Mouse (Mus musculus): ENCODE data around the gene Fam71e1. TPM values are rescaled to one million over a fixed set of nuclear protein-coding genes. Genes with fewer than 3 reads are reported as not detected.

Fam71e1 gene
- polyA plus RNA-seq, 1 experiment from 2014 or later: 29.8 TPM

DNA sequence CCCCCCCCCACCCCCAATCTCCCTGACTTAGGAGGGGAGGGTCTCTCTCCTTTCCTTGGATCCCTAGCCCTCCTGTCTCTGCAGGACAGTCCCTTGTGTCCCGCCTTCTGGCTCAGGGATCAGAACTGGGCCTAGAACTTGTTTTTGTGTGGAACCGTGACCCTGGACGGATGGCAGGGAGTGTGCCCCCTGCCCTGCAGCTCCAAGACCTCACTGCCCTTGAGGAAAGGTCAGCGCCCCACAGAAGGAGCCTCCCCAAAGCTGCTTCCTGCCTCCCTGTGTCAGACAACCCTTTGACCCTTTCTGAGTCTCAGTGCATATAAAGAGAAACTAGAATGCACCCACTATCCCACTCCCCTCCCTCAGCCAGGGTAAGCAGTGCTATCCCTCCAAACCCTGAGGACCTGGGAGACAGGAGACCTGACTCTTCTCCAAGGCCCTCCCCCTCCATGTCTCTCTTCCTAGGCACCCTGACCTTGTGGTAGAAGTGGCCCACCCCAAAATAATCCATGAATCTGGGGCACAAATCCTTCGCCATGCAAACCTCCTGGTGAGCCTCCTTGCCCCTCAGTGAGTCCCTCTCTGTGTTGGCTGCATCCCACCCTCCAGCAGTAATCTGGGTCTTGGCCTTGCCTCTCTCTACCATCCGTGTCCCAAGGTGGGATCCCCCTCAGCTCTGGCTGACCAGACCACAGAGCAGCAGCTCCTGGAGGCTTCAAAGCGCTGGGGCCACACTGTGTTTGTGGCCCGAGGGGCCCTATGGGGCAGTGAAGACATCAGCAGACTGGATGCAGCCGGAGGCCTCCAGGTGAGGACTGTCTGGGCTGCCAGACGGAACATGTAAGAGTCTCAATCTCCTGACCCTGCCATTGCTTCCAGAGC lies 30.1 kb upstream of the Fam71e1 start:
- H3K27ac ChIP-seq (replicated peaks): peak overlapping the region; percentile 93
- 78% methylated on average over 10 of the region's 10 CpGs for WGBS

DNA sequence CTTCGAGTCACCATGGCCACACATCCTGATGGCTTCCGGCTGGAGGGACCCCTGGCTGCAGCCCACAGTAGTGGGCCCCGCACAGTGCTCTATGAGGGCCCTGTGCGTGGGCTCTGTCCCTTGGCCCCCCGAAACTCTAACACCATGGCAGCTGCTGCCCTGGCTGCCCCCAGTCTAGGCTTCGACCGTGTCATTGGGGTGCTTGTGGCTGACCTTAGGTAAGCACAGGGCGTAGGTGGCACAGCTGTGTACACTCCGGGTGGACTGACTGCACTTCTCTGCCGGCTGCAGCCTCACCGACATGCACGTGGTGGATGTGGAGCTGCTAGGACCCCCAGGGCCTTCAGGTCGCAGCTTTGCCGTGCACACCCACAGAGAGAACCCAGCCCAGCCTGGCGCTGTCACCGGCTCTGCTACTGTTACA lies 29.5 kb upstream of the Fam71e1 start:
- 85% methylated on average over 16 of the region's 16 CpGs for WGBS
- no peaks in the 10 kb centered on the region for H3K9me3 ChIP-seq
- H3K4me3 ChIP-seq: 0 out of 2 replicates have a peak overlapping the region, but pooled peaks have one; percentile 60
- H3K4me1 ChIP-seq (replicated peaks): peaks cover 71% of the 10 kb centered on the region
- no peak; the same call in 1 of the 2 replicates for ATAC-seq (ENCODE audit: low read depth)
- peaks cover 23% of the 10 kb centered on the region for H3K36me3 ChIP-seq
- peak overlapping the region; percentile 12; the same call in 1 of the 2 replicates for H3K9ac ChIP-seq
- peak overlapping the region; percentile 93 for H3K27ac ChIP-seq (replicated peaks)
- H3K4me2 ChIP-seq: peak overlapping the region; percentile 73; the same call in 1 of the 2 replicates
- H3K27me3 ChIP-seq: peaks cover 7% of the 10 kb centered on the region

More for the DNA sequence above, 30.1 kb upstream of the Fam71e1 start:
- H3K36me3 ChIP-seq: peaks cover 30% of the 10 kb centered on the region
- H3K4me2 ChIP-seq: no peak overlapping the region
- H3K4me3 ChIP-seq: no peak overlapping the region
- no peaks in the 10 kb centered on the region for H3K9me3 ChIP-seq
- peaks cover 71% of the 10 kb centered on the region for H3K4me1 ChIP-seq (replicated peaks)
- H3K27me3 ChIP-seq: peaks cover 14% of the 10 kb centered on the region
- no peak for ATAC-seq (ENCODE audit: low read depth)
- no peak overlapping the region for H3K9ac ChIP-seq

DNA sequence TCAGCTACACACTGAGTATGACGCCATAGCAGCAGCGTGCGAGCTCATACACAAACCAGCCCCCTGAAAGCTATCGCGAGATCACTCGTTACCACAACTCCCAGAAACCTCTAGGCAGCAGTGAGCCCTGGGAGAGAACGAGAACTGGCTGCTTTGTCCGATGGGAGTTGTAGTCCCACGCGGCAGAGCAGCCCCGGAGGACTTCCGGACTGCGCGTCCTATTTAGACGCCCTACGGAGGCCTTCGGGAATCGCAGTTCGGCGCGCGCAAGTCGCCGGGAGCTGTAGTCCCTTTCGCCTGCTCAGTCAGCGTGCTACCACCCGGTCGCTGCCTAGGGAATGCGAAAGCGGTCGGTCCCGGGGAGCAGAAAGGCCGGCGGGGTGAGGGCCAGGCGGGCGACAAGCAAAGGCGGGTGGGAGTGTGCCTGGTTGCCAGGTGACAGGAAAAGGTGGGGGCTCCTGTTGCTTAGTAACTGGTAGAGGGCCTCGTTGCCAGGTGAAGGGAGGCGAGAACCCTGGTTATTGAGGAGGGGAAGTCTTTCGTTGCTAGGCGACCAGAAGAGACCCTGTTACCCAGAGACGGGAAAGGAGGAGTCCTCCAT lies 28.5 kb upstream of the Fam71e1 start, which contains the start of gene Josd2:
Josd2 (plus strand) TSS at position 170 of the 601 bp plus-strand sequence.
- WGBS: under 1% methylated on average over 42 of the region's 42 CpGs
- Histone ChIP-seq H3K4me2 (peak within 1 kb of the TSS; percentile 73), H3K9ac (peak within 1 kb of the TSS; percentile 76), H3K9me3 (no peaks in the 10 kb centered on the region), H3K4me3 (peak within 1 kb of the TSS; percentile 60), H3K36me3 (peaks cover 13% of the 10 kb centered on the region), H3K27ac (replicated peaks) (peak within 1 kb of the TSS; percentile 93), H3K27me3 (no peaks in the 10 kb centered on the region; the same call in 1 of the 2 replicates), H3K4me1 (replicated peaks) (peaks cover 71% of the 10 kb centered on the region)
- ATAC-seq (ENCODE audit: low read depth): peak; percentile 92

DNA sequence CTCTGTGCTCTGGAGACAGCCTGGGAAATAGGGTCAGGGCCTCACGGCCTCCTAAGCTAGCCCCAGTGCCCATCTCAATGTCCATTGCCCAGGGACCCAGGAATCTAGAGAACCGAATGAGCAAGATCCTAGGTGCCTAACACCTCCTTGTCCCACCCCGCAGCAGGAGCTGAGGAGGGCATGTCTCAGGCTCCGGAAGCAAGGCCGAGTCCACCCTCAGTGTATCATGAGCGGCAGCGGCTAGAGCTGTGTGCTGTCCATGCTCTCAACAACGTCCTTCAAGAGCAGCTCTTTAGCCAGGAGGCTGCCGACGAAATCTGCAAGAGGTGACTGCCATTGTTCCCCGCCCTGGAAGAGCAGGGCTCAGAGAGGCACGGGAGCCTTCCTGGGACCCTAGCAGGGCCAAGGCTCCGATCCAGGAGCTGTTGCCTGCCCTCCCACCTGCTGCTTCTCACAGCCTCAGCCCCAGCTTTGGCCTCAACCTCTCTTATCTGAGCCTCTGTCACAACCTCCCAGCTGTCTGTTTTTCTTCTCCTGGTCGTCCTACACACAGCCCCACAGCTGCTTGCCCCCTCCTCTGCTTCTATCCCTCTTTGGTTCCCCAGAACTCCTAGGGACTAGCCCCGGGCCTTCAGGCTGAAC lies 27.6 kb upstream of the Fam71e1 start:
- peak overlapping the region; percentile 60 for H3K4me3 ChIP-seq
- H3K27me3 ChIP-seq: no peaks in the 10 kb centered on the region
- H3K27ac ChIP-seq (replicated peaks): peak overlapping the region; percentile 93
- no peak for ATAC-seq (ENCODE audit: low read depth)
- H3K36me3 ChIP-seq: peaks cover 5% of the 10 kb centered on the region
- WGBS: 60% methylated on average over 15 of the region's 15 CpGs
- H3K9ac ChIP-seq: peak overlapping the region; percentile 76
- peak overlapping the region; percentile 73 for H3K4me2 ChIP-seq
- no peaks in the 10 kb centered on the region for H3K9me3 ChIP-seq
- peaks cover 69% of the 10 kb centered on the region for H3K4me1 ChIP-seq (replicated peaks)

DNA sequence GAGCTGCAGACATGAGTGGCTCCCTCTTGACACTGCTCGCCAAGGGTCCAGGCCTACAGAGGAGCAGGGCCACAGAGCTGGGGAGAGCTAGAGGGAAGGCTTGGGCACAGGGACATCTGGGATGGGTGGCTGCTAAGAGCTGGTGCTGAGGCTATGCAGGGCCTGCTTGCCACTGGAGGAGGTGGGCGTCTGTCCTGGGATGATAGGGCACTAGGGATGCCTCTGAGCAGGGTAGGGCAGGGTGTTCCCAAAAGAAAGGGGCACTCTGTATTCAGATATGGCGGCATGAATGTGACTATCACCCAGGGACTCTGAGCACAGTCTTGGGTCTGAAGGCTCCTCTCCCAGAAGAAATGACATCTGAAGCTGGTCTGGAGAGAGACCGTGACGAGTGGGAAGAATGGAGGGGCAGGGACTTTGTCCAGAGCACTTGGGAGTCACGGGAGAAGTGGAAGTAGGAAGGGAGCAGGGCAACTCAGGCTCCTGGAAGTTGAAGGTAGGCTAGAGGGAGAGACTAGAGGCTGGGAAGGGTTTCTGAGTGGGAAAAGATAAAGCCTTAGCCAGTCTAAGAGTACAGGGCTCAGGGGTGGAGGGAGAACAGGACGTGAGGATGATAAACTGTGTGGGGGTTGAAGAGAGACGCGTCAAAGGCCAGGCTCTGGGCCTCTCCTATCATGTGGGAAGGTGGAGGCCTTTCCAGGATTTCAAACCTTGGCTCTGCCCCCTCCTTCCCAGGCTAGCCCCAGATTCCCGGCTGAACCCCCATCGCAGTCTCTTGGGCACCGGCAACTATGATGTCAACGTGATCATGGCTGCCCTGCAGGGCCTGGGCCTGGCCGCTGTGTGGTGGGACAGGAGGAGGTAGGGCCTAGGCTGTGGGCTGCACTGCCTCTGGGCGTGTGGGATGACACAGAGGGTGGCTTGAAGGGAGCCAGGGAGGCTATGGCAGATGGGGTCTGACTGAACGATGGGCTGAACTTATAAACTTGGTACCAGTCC lies 26.4 kb upstream of the Fam71e1 start:
- no peak overlapping the region for H3K4me3 ChIP-seq
- WGBS: 90% methylated on average over 16 of the region's 16 CpGs
- no peaks in the 10 kb centered on the region for H3K27me3 ChIP-seq
- H3K9ac ChIP-seq: no peak overlapping the region; the same call in 1 of the 2 replicates
- ATAC-seq (ENCODE audit: low read depth): no peak
- no peaks in the 10 kb centered on the region for H3K9me3 ChIP-seq
- H3K4me2 ChIP-seq: peak overlapping the region; percentile 73
- peak overlapping the region; percentile 93; the same call in 1 of the 2 replicates for H3K27ac ChIP-seq (replicated peaks)
- no peaks in the 10 kb centered on the region for H3K36me3 ChIP-seq
- H3K4me1 ChIP-seq (replicated peaks): peaks cover 69% of the 10 kb centered on the region

DNA sequence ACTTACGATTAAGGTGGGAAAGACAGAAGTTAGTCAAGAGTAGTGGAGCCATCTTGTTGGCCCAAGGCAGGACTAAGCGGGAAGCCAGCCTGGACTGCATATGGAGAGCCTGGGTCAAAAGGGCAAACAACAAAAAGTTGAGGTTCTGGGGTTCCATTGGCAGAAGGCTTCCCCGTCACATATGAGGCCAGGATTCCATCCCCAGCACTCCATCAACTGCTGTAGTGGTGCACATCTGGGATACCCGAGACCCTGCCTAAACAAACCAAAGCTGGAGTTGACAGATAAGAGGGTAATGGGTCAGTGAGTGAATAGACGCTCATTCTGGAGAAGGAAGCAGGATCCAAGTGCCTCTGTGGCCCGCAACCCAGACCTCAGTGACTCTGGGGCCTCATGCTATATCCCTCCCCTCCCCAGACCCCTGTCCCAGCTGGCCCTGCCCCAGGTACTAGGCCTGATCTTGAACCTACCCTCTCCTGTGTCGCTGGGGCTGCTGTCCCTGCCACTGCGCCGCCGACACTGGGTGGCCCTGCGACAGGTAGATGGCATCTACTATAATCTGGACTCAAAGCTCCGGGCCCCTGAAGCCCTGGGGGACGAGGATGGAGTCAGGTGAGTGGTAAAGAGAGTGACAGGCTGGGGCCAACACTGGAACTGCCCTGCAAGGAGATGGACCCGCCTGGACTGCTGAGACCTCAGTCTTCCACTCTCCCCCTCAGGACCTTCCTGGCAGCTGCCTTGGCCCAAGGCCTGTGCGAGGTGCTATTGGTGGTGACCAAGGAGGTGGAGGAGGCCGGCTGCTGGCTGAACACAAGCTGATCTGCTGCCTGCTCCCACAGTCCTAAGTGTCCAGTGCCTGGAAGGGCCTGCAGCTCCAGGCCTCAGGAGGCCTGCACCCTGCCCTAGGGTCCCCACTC lies 25.4 kb upstream of the Fam71e1 start:
- ATAC-seq (ENCODE audit: low read depth): no peak
- peaks cover 71% of the 10 kb centered on the region for H3K4me1 ChIP-seq (replicated peaks)
- peak overlapping the region; percentile 30; the same call in 1 of the 2 replicates for H3K27ac ChIP-seq (replicated peaks)
- H3K9ac ChIP-seq: no peak overlapping the region
- no peak overlapping the region for H3K4me2 ChIP-seq
- H3K9me3 ChIP-seq: no peaks in the 10 kb centered on the region
- H3K4me3 ChIP-seq: no peak overlapping the region
- H3K36me3 ChIP-seq: no peaks in the 10 kb centered on the region
- peaks cover under 1% of the 10 kb centered on the region for H3K27me3 ChIP-seq
- WGBS: 89% methylated on average over 16 of the region's 16 CpGs

DNA sequence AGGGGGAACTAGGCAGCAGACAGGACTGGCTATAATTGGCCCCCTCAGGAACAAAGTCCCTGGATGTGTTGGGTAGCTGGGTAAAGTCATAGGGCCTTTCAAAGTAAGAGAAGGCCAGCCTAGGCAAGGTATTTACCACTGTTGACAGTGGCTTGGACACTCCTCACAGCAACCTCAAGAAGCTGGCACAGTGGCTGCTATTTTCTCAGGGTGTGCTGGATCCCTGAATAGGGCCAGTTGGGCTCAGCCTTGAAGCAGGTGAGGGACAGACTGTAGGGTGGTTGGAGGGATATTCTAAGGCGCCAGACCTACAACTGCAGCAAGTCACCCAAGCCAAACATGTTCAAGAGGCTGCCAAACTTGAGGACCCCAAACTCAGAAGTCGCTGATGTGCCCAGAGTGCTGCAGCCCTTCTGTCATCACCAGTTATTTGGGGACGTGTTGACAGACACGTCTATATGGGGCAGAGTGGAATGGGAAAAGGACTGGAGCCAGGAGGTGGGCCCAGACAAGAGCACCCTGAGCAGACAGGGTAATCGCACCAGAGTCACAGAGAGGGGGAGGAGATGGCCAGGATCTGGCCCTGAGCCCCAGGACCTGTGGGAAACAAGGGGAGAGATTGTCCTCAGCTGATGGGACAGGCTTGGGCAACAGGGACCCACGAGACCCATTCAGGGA lies 24.4 kb upstream of the Fam71e1 start:
- peaks cover 64% of the 10 kb centered on the region for H3K4me1 ChIP-seq (replicated peaks)
- H3K9me3 ChIP-seq: no peaks in the 10 kb centered on the region
- peaks cover 12% of the 10 kb centered on the region for H3K27me3 ChIP-seq
- no peak for ATAC-seq (ENCODE audit: low read depth)
- H3K4me3 ChIP-seq: no peak overlapping the region
- no peak overlapping the region for H3K9ac ChIP-seq
- no peaks in the 10 kb centered on the region for H3K36me3 ChIP-seq
- H3K4me2 ChIP-seq: no peak overlapping the region
- peak overlapping the region; percentile 30 for H3K27ac ChIP-seq (replicated peaks)
- WGBS: 50% methylated on average over 6 of the region's 6 CpGs

DNA sequence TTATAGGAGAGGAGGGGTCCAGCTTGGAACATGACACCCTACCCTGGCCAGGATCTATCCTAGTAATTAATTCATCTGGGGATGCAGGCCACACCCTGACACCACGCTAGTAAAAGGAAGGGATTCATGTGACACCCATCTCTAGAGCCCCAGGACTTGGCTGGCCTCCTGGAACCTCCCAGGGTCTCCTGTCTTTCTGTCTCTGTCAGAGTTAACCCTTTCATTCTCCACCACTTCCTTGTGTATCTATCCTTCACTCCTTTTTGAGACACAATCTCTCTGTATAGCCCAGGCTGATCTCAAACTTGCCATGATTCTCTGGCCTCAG lies 23.9 kb upstream of the Fam71e1 start:
- peaks cover 59% of the 10 kb centered on the region for H3K4me1 ChIP-seq (replicated peaks)
- no peak overlapping the region for H3K9ac ChIP-seq
- no peak for ATAC-seq (ENCODE audit: low read depth)
- H3K27me3 ChIP-seq: peaks cover 17% of the 10 kb centered on the region
- no peaks in the 10 kb centered on the region for H3K9me3 ChIP-seq
- H3K4me3 ChIP-seq: no peak overlapping the region
- 0 out of 2 replicates have a peak overlapping the region, but pooled peaks have one; percentile 79 for H3K27ac ChIP-seq (replicated peaks)
- WGBS: 0% methylated on average over 1 of the region's 1 CpGs
- H3K36me3 ChIP-seq: no peaks in the 10 kb centered on the region
- H3K4me2 ChIP-seq: no peak overlapping the region

DNA sequence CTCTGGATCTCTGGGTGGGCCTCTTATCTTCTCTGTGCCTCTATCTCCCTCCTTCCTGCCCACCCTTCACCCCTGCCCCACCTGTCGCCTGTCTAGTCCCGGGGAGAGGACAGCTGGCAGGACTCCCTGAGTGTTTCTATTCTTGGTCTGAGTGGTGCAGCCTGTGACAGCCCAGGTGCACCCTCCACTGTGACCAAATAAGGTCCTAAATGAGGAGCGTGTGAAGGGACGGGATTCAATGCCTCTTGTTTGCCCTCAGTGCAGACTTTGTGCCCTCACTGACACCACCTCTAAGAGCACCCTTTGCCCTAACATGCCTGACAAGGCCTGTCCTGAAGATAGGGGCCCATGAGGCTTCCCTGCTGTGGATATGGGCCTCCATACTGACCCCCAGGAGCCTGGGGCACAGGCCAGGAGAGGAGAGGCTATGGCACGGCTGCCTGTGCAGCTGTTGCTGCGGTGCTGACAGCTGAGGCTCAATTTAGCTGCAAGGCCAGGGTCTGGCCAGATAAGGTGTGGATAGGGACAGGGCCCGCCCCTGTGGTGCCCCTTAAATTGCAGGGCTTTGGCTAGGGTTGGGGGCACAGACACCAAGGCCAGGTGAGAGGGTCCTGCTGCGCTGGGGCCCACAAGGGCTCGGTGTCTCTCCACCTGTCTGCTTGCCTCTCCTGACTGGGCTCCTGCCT lies 23.3 kb upstream of the Fam71e1 start:
- WGBS: 65% methylated on average over 9 of the region's 9 CpGs
- ATAC-seq (ENCODE audit: low read depth): no peak
- Histone ChIP-seq H3K4me1 (replicated peaks) (peaks cover 57% of the 10 kb centered on the region), H3K27ac (replicated peaks) (peak overlapping the region; percentile 79; the same call in 1 of the 2 replicates), H3K4me2 (no peak overlapping the region), H3K9me3 (no peaks in the 10 kb centered on the region), H3K9ac (0 out of 2 replicates have a peak overlapping the region, but pooled peaks have one; percentile 38), H3K36me3 (no peaks in the 10 kb centered on the region), H3K4me3 (no peak overlapping the region), H3K27me3 (peaks cover 22% of the 10 kb centered on the region)
